Mouse (Mus musculus): ENCODE results near the gene Dnpep.

DNA sequence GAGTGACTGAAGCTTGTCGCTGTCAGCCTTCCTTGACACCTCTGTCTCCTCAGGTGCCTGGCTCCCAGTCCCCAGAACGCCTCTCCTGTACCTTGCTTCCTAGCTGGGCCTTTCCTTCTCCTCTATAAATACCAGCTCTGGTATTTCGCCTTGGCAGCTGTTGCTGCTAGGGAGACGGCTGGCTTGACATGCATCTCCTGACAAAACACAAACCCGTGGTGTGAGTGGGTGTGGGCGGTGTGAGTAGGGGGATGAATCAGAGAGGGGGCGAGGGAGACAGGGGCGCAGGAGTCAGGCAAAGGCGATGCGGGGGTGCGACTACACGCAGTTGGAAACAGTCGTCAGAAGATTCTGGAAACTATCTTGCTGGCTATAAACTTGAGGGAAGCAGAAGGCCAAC lies 41.6 kb upstream of the Dnpep start:
- TF ChIP-seq E2F4 (IDR thresholded peaks at IDR 0.05; ENCODE audit: insufficient replicate concordance, low read depth, low read length) (no peak), POLR2A (IDR thresholded peaks at IDR 0.05; ENCODE audit: low read depth, low read length) (no peak), TCF12 (IDR thresholded peaks at IDR 0.05; ENCODE audit: low read depth, low read length) (no peak), POLR2AphosphoS2 (IDR thresholded peaks at IDR 0.05; ENCODE audit: low read depth, low read length) (no peak), MXI1 (IDR thresholded peaks at IDR 0.05; ENCODE audit: low read depth, low read length) (no peak)
